Mouse (Mus musculus): ENCODE measurements around the gene Mfap1b. TPM values are rescaled to one million over a fixed set of nuclear protein-coding genes. Genes with fewer than 3 reads are reported as not detected.

Gene Mfap1b
- total and polyA plus RNA-seq, 2 experiments from 2014 or later = 13.4 to 35.9 TPM

GRCm38 (mm10) chr2:121452361-121452760, 21.5 kb downstream of the Mfap1b start:
- H3K4me1 ChIP-seq (ENCODE audit: control insufficient read depth, insufficient read depth) = peaks cover 34% of the 10 kb centered on the region
- peak; percentile 27 for DNase-seq (ENCODE audit: low spot score)
- H3K4me3 ChIP-seq (ENCODE audit: low read depth, low read length) = no peak overlapping the region
- TF ChIP-seq EP300 (IDR thresholded peaks at IDR 0.05; ENCODE audit: low read depth) (no peak), CTCF (IDR thresholded peaks at IDR 0.05; ENCODE audit: low read depth) (no peak)
- WGBS = 39% methylated on average over 4 of the region's 4 CpGs
- H3K36me3 ChIP-seq (replicated peaks; ENCODE audit: control insufficient read depth, insufficient read depth, low read length) = peaks cover 21% of the 10 kb centered on the region
- H3K9me3 ChIP-seq (replicated peaks; ENCODE audit: control insufficient read depth, low read length) = no peaks in the 10 kb centered on the region
- H3K9ac ChIP-seq (replicated peaks; ENCODE audit: low read depth, low read length) = no peak overlapping the region
- peak overlapping the region; percentile 61 for H3K27ac ChIP-seq (ENCODE audit: low read depth)
- H3K4me2 ChIP-seq (ENCODE audit: low read depth, low read length) = no peak overlapping the region; the same call in 1 of the 2 replicates
- ATAC-seq (ENCODE audit: insufficient read depth, low read depth) = no peak
- H3K27me3 ChIP-seq (ENCODE audit: control insufficient read depth, insufficient read depth, low read length) = no peaks in the 10 kb centered on the region

- Histone ChIP-seq H3K27me3 (ENCODE audit: control insufficient read depth, insufficient read depth, low read length) (no peaks in the 10 kb centered on the region), H3K4me2 (ENCODE audit: low read depth, low read length) (peak overlapping the region; percentile 90), H3K4me1 (ENCODE audit: control insufficient read depth, insufficient read depth) (peaks cover 34% of the 10 kb centered on the region), H3K36me3 (replicated peaks; ENCODE audit: control insufficient read depth, insufficient read depth, low read length) (peaks cover 19% of the 10 kb centered on the region), H3K9ac (replicated peaks; ENCODE audit: low read depth, low read length) (peak overlapping the region; percentile 98), H3K27ac (ENCODE audit: low read depth) (peak overlapping the region; percentile 99), H3K4me3 (ENCODE audit: low read depth, low read length) (peak overlapping the region; percentile 99), H3K9me3 (replicated peaks; ENCODE audit: control insufficient read depth, low read length) (no peaks in the 10 kb centered on the region)
- no peak; the same call in 1 of the 2 replicates for TF ChIP-seq CTCF (IDR thresholded peaks at IDR 0.05; ENCODE audit: low read depth)
- DNase-seq (ENCODE audit: low spot score) (peak; percentile 54), ATAC-seq (ENCODE audit: insufficient read depth, low read depth) (no peak)
- 0% methylated on average over 7 of the region's 7 CpGs for WGBS
Measured at GRCm38 (mm10) chr2:121450093-121450492, 23.8 kb downstream of the Mfap1b start.

DNA sequence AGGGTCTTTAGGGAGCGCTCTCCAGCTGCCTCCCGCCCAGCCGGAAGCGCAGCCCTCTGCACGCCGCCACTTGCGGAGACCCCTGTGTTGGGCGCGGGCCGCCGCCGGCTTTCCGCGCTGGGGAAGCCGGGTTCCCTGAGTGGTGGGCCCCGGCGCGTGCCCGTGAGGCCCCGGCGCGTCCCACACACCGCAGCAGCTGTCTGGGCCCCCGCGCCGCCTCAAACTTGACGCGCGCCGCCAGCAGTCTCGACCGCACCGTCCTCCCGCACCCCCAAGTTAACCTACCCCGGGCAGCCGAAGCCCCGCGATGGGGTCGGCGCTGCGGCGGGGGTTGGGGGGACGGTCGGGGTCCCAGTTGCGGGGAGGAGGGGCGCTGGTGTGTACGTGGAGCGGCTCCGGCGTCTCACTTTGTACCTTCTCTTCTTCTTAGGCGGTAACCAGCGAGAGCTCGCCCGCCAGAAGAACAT, 24.3 kb downstream of the Mfap1b start:
- Histone ChIP-seq H3K9ac (replicated peaks; ENCODE audit: low read depth, low read length) (peak overlapping the region; percentile 98), H3K27ac (ENCODE audit: low read depth) (peak overlapping the region; percentile 99), H3K27me3 (ENCODE audit: control insufficient read depth, insufficient read depth, low read length) (no peaks in the 10 kb centered on the region), H3K4me1 (ENCODE audit: control insufficient read depth, insufficient read depth) (peaks cover 34% of the 10 kb centered on the region), H3K36me3 (replicated peaks; ENCODE audit: control insufficient read depth, insufficient read depth, low read length) (peaks cover 17% of the 10 kb centered on the region), H3K4me2 (ENCODE audit: low read depth, low read length) (peak overlapping the region; percentile 90), H3K9me3 (replicated peaks; ENCODE audit: control insufficient read depth, low read length) (no peaks in the 10 kb centered on the region), H3K4me3 (ENCODE audit: low read depth, low read length) (peak overlapping the region; percentile 99)
- WGBS = under 1% methylated on average over 50 of the region's 54 CpGs
- ATAC-seq (ENCODE audit: insufficient read depth, low read depth) (peak; percentile 6), DNase-seq (ENCODE audit: low spot score) (no peak)
- no peak for TF ChIP-seq CTCF (IDR thresholded peaks at IDR 0.05; ENCODE audit: low read depth)
- TF ChIP-seq EP300 (IDR thresholded peaks at IDR 0.05; ENCODE audit: low read depth) = 0 out of 2 replicates have a peak, but pooled peaks have one; percentile 8

DNA sequence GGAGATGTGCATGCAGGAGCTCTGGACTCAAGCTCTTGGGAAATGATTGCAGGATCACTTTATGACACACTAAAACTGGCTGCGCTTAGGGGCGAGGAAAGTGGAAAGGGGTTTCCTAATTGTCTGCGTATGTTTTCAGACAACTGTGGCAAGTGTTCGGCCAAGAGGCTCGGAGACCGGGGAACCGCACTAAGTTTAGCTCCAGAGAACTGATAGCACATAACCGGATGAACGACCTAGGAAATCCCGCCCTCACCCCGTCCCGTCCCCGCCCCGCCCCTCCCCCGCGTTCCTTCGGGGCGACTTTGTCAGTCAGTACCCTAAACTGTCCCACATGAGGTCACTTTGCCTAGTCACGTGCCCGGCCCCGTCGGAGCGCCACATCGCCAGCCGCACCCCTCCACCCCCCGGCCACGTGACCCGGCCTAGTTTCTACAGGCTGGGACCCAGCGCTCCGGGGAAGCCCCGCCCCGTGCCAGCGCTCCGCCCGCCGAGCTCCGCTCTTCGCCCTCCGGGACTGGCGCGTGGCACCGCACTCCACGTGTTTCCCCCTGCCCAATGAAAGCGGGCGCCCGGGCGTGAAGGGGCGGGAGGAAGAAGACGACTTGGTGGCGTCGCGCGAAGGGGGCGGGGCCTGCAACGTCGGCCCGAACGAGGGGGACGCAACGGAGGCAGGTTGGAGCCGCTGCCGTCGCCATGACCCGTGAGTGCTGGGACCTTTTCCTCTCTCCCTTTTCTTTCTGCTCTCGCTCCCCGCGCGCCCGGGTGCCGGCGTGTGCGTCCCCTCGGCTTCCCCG, 24.9 kb downstream of the Mfap1b start, which contains the start of gene Serf2:
Gene Serf2, plus strand, starts transcription at position 457 of the 797 bp plus-strand sequence.
- under 1% methylated on average over 71 of the region's 74 CpGs for WGBS
- Histone ChIP-seq H3K9me3 (replicated peaks; ENCODE audit: control insufficient read depth, low read length) (no peaks in the 10 kb centered on the region), H3K27ac (ENCODE audit: low read depth) (peak within 1 kb of the TSS; percentile 99), H3K9ac (replicated peaks; ENCODE audit: low read depth, low read length) (peak within 1 kb of the TSS; percentile 98), H3K27me3 (ENCODE audit: control insufficient read depth, insufficient read depth, low read length) (no peaks in the 10 kb centered on the region), H3K36me3 (replicated peaks; ENCODE audit: control insufficient read depth, insufficient read depth, low read length) (peaks cover 17% of the 10 kb centered on the region), H3K4me3 (ENCODE audit: low read depth, low read length) (peak within 1 kb of the TSS; percentile 99), H3K4me2 (ENCODE audit: low read depth, low read length) (peak within 1 kb of the TSS; percentile 90), H3K4me1 (ENCODE audit: control insufficient read depth, insufficient read depth) (peaks cover 31% of the 10 kb centered on the region)
- DNase-seq (ENCODE audit: low spot score) = peak; percentile 99
- no peak for TF ChIP-seq CTCF (IDR thresholded peaks at IDR 0.05; ENCODE audit: low read depth)
- TF ChIP-seq EP300 (IDR thresholded peaks at IDR 0.05; ENCODE audit: low read depth) = peak; percentile 67
- peak; percentile 96 for ATAC-seq (ENCODE audit: insufficient read depth, low read depth)

GRCm38 (mm10) chr2:121448136-121448535, 25.7 kb downstream of the Mfap1b start:
- Histone ChIP-seq H3K4me3 (ENCODE audit: low read depth, low read length) (peak overlapping the region; percentile 99), H3K4me2 (ENCODE audit: low read depth, low read length) (peak overlapping the region; percentile 86), H3K9ac (replicated peaks; ENCODE audit: low read depth, low read length) (peak overlapping the region; percentile 64), H3K9me3 (replicated peaks; ENCODE audit: control insufficient read depth, low read length) (no peaks in the 10 kb centered on the region), H3K4me1 (ENCODE audit: control insufficient read depth, insufficient read depth) (peaks cover 26% of the 10 kb centered on the region; the same call in 1 of the 2 replicates), H3K27ac (ENCODE audit: low read depth) (peak overlapping the region; percentile 99), H3K36me3 (replicated peaks; ENCODE audit: control insufficient read depth, insufficient read depth, low read length) (peaks cover 15% of the 10 kb centered on the region), H3K27me3 (ENCODE audit: control insufficient read depth, insufficient read depth, low read length) (no peaks in the 10 kb centered on the region)
- TF ChIP-seq CTCF (IDR thresholded peaks at IDR 0.05; ENCODE audit: low read depth) = peak; percentile 24; the same call in 1 of the 2 replicates
- TF ChIP-seq EP300 (IDR thresholded peaks at IDR 0.05; ENCODE audit: low read depth) = no peak
- DNase-seq (ENCODE audit: low spot score) (peak; percentile 60), ATAC-seq (ENCODE audit: insufficient read depth, low read depth) (no peak)
- 14% methylated on average over 9 of the region's 9 CpGs for WGBS
